Comparison of ENCODE assay signal across 16 mouse cellular contexts in the genomic region with DNA sequence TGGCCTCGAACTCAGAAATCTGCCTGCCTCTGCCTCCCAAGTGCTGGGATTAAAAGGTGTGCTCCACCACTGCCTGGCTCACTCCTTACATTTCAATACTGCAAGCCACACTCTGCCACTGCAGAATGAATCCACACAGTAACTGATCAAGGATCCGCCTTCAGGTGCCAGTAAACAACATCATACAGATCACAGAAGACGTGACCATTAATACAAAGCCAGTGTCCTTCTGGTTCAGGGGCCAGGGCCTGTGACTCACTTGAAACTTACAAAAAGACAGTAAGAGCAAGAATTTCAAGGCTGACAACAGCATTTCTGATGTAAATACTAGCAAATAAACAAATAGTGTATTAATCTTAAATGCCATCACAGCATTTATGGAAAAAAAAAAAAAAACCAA. TPM values are rescaled to one million over a fixed set of nuclear protein-coding genes. Genes with fewer than 3 reads are reported as not detected.
DNase-seq lines count a peak whose midpoint lies in the region; TF ChIP-seq lines count a peak whose summit lies in the region.
"Had no signal": no experiment of that assay in that cellular context is flagged by ENCODE, and none has a peak within 500 bp of the region (broad histone marks: within the 10 kb centered on the region; RNA-seq: fewer than 3 reads in every experiment).

No protein-coding gene starts in this region.

- no peak for TF ChIP-seq CTCF in heart, adult 2 months (IDR thresholded peaks at IDR 0.05)

- no peak overlapping the region for H3K9ac ChIP-seq in heart, adult 2 months (ENCODE audit: low read depth, low read length)

- intact Hi-C loops in heart, adult 2 months (cut with DNase I): no loop called here

- H3K27ac ChIP-seq in heart, embryonic 10.5 days: no peak overlapping the region
- no peak overlapping the region for H3K27ac ChIP-seq in heart, adult 2 months

- TF ChIP-seq POLR2A in heart, adult 2 months (IDR thresholded peaks at IDR 0.05; ENCODE audit: insufficient read depth, low read depth, low read length): no peak

- peaks cover 9% of the 10 kb centered on the region for H3K4me1 ChIP-seq in heart, embryonic 10.5 days
- no peaks in the 10 kb centered on the region; the same call in 1 of the 2 replicates for H3K4me1 ChIP-seq in heart, adult 2 months (ENCODE audit: control insufficient read depth, insufficient read depth, low read length)

- no peaks in the 10 kb centered on the region for H3K9me3 ChIP-seq in heart, embryonic 10.5 days
- H3K9me3 ChIP-seq: G1E had no signal

- no peaks in the 10 kb centered on the region for H3K27me3 ChIP-seq in heart, embryonic 10.5 days (ENCODE audit: insufficient read depth, poor library complexity, severe bottlenecking)
- H3K27me3 ChIP-seq in heart, adult 2 months (ENCODE audit: control insufficient read depth, insufficient read depth, low read length): no peaks in the 10 kb centered on the region
- H3K27me3 ChIP-seq: CH12.LX, Patski had no signal

- DNase-seq in adrenal gland, adult 2 months: peak; percentile 23
- no peak for DNase-seq in adrenal gland, postnatal 14 days
- DNase-seq in heart, embryonic 10.5 days (ENCODE audit: low spot score): peak; percentile 58
- no peak for DNase-seq in heart, adult 2 months
- DNase-seq: adrenal gland, adult 8-10 months; adrenal gland, postnatal 10 days; adrenal gland, postnatal 25 days; B cell, adult 2 months; cerebellum, adult 11 months; cerebellum, adult 11-12 months; cerebellum, adult 18-20 months; cerebellum, adult 2 months; cerebellum, adult 8-10 months had no signal

- H3K4me3 ChIP-seq in heart, embryonic 10.5 days: no peak overlapping the region
- H3K4me3 ChIP-seq in heart, adult 2 months: no peak overlapping the region

- peaks cover 34% of the 10 kb centered on the region for H3K36me3 ChIP-seq in heart, embryonic 10.5 days
- no peaks in the 10 kb centered on the region; the same call in 1 of the 2 replicates for H3K36me3 ChIP-seq in heart, adult 2 months (ENCODE audit: control insufficient read depth, insufficient read depth, low read length)

- no peaks in the 10 kb centered on the region for H3K79me2 ChIP-seq in heart, adult 2 months (replicated peaks; ENCODE audit: control insufficient read depth, insufficient read depth, low read length)

- whole genome bisulfite sequencing in heart, embryonic 10.5 days: 87% methylated on average over 3 of the region's 3 CpGs
- 100% methylated on average over 3 of the region's 3 CpGs for WGBS in heart, adult 2 months

- no peak for TF ChIP-seq EP300 in heart, adult 2 months (IDR thresholded peaks at IDR 0.05; ENCODE audit: insufficient read depth, low read depth, low read length)

RNA-seq across cellular contexts. Expression of a gene that starts 33.9 kb away (rescaled TPM):
- 100 to 1,000 TPM; 109 to 117 TPM for total RNA-seq in adrenal gland, adult 2 months (2021)
- 9.2 and 11.0 TPM in 2 replicates for polyA plus RNA-seq in adrenal gland, adult 2 months (2012; rRNA removed)
- 92.3 and 93.2 TPM in 2 replicates for total RNA-seq in adrenal gland, postnatal 14 days (2021)
- 72.6 TPM in 2 replicates for polyA plus RNA-seq in heart, embryonic 10.5 days (2016; fragmentation: Nextera tagmentation; extraction: Ambion mirVana)
- total RNA-seq in heart, adult 2 months (2021): 10 to 100 TPM; 84.6 to 99.8 TPM
- polyA plus RNA-seq in heart, adult 2 months (2012; rRNA removed): 25.0 and 46.8 TPM in 2 replicates

RNA-seq across cellular contexts. Expression of a gene that starts 34.2 kb away (rescaled TPM):
- 10 to 100 TPM; 23.7 to 37.6 TPM for total RNA-seq in adrenal gland, adult 2 months (2021)
- 8.1 and 8.7 TPM in 2 replicates for polyA plus RNA-seq in adrenal gland, adult 2 months (2012; rRNA removed)
- total RNA-seq in adrenal gland, postnatal 14 days (2021): 31.5 and 31.7 TPM in 2 replicates
- 2.0 and 3.6 TPM in 2 replicates for polyA plus RNA-seq in heart, embryonic 10.5 days (2016; fragmentation: Nextera tagmentation; extraction: Ambion mirVana)
- 10 to 100 TPM; 28.9 to 31.9 TPM for total RNA-seq in heart, adult 2 months (2021)
- 14.8 and 20.6 TPM in 2 replicates for polyA plus RNA-seq in heart, adult 2 months (2012; rRNA removed)

Comparison
In these comparisons a context has a peak if more than half of its experiments do, and no peak if none do; other contexts are left out.
1. DNase-seq: peak in adrenal gland, adult 2 months (single experiment) and heart, embryonic 10.5 days (single experiment); none in adrenal gland, postnatal 14 days (single experiment) and heart, adult 2 months (0 of 2).